Mouse (Mus musculus): Measurements from ENCODE around the gene Rasgrp2.

Gene Rasgrp2

DNA sequence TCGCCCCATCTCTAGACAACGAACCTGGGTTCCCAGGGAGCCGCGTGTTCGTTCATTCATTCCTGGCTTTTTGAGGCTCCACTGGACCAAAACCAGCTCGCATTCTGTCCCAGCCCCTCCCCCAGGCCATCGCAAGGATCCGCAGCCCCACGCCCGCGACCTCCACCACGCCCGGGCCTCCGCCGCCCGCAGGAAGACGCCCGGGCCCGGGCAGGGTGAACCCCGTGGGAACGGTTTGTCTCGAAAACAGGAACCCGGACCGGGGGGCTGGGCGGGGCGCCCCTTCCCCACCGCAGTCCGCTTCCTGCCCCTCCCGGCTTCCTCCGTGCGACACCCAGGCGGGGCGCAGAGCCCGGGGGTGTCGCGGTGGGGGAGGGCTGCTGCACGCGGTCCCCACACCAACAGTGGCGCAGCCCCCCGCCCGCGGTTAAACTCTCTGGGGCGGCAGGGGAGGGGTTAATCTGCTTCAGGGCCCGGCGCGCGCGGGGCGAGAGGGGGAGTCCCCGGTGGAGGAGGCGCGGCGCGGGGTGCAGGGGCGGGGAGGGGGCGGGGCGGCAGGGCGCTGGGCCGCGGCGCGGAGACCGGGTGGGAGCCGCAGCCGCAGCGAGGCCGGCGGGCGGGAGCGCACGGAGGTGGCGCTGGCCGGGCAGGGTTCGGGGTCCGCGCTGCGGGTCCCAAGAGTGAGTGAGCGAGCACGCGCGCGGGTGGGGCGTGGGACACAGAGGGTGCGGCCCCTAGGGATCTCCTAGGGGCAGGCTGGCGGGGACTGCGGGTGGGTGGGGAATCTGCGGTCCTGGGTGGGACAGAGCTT, at the start of gene Rasgrp2:
Gene Rasgrp2 (plus strand): TSS at position 56 of the 811 bp plus-strand sequence.
- DNase-seq (ENCODE audit: low read depth, low spot score) = no peak

DNA sequence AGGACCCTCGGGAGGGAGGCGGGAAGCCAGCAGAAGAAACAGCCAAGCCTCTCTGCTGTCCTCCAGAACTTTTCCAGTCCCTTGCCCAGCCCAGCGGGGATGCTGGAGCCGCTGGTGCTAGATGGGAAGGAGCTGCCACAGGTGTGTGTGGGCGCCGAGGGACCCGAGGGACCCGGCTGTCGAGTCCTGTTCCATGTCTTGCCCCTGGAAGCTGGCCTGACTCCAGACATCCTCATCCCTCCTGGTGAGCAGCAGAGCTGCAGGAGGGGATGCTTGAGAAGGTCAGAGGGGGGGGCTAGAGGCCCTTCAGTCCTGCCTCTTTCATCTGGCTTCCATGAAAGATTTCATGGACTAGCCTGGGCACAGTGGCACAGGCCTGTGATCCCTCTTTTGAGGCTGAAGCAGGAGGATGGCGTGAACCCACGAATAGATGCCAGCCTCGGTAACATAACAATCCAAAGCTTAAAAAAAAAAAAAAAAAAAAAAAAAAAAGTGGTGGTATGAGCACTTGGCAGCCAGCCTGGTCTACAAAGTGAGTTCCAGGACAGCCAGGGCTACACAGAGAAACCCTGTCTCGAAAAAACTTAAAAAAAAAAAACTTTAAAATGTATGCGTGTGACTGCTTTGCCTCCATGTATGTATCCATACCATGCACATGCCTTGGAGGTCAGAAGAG, 47.6 kb upstream of the Rasgrp2 start:
- DNase-seq (ENCODE audit: low read depth, low spot score) = no peak

DNA sequence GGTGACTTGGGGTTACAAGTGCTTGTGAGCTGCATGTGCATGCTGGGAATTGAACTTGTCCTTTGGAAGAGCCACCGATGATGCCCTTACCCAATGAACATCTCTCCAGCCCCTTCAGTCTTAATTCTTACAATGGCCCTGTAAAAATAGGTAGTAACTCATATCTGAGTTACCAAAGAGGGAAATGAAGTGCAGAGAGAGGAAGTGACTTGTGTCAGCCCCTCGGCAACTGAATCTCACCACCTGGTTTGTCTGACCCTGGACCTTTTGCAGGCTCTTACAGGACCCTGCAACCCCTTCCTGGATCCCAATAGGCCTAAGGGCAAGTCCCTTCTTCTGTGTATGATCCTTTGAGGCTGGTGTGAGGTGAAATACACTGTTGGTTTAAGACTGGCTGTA, 47.0 kb upstream of the Rasgrp2 start:
- DNase-seq (ENCODE audit: low read depth, low spot score) = no peak

DNA sequence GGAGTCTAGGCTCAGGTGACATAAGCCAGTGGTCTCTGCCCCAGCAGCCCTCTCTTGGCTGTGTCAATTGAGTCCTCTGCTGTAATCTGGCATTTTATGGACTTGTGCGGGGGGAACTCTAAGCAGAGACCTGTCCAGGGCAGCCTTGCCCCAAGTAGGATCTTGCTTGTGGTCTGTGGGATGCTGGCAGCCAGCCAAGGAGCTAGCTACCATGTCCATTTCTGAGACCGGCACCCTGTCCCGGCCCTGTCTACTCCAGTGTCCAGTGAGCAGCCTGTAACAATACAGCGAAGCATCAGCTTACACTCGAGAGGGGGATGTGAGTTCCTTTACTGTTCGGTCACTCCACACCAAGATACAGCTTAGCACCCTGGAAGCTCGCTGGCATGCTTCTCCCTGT, 45.1 kb upstream of the Rasgrp2 start:
- no peak for DNase-seq (ENCODE audit: low read depth, low spot score)

DNA sequence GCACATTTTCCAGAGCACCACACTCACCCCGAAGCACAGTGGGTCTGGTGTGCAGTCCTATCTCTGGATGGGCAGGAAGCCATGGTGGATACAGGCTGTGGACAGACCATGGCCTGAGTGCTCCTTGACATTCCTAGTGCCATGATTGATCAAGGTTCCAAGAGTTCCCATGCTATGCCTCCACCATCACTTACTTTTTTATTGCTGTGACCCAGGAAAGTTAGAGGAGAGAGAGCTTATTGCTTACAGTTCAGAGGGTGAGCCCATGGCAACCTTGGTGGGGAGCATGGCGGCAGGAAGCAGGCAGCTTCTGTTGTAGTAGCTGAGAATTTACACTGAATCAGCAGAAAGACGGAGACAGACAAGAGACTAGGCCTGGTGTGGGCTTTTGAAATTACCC, 37.8 kb upstream of the Rasgrp2 start:
- no peak for DNase-seq (ENCODE audit: low read depth, low spot score)

DNA sequence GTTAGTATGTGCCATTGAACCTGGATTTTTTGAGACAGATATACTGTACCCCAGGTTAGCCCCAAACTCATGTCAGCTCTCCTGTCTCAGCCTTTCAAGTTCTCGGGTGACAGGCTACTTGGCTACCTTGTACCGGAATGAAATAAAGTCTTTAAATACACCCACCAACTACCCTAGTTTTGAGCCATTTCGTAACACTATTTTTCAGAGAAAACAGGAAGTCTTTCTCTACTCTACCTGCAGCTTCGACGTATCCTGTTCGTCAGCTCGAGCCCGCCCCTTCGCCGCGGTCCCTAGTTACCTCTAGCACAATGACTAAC, 36.1 kb upstream of the Rasgrp2 start:
- no peak for DNase-seq (ENCODE audit: low read depth, low spot score)

DNA sequence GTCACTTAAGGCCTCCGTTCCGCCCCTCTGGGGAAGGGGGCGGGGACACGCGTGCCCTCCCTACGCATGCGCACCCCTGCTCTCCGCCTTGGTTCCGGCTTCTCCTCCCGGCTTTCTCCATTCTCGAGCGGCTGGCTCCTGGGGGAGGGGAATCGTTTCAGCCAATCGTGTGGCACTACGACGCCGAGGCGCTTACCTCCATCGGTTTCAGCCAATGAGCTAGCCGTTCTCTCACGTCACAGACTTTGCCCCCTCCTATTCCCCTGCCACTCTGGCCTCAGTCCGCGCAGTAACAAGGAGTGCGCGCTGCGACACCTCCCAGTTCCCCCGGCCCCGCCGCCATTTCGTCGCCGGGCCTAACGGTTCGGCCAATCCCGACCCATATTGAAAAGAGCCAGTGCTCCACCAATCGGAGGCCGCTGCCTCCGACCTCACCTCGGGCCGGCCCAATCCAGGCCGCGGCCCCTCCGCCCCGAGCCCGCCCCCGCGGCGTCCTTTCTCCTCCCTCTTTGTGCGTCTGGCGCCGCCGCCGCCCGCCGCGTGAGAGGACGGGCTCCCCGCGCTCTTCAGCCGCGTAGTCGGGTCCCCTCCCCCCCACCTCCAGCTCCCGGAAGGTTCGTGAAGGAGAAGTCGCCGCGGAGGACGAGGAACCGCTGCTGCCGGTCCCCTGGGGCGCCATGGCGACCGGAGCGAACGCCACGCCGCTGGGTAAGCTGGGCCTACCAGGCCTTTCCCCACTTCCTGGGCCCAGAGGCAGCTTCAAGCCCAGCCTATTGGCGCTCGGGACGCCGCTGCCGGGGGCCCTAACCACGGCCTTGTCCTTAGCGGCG, 35.5 kb upstream of the Rasgrp2 start, which contains the start of gene Sf1:
Gene Sf1 (plus strand): TSS at position 280 of the 830 bp plus-strand sequence.
- DNase-seq (ENCODE audit: low read depth, low spot score) = peak; percentile 100

DNA sequence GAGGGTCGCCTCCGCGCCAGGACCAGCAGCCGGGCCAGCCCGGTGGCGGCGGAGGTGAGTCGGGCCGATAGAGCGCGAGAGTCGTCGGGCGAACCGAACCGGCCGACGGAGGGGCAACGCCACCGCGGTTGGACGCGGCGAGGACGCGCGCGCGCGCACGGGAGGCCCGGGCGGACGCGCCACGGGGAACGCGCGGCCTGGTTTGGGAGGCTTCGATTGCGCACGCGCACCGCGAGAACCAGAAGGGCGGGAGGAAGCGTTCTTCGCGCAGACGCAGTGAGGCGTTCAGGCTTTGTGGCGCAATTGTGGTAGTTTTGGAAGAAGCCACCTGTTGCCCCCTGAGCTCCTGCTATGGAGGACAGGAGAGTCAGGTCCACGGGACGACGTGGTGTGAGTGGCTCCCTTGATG, 34.8 kb upstream of the Rasgrp2 start:
- DNase-seq (ENCODE audit: low read depth, low spot score) = peak; percentile 95

DNA sequence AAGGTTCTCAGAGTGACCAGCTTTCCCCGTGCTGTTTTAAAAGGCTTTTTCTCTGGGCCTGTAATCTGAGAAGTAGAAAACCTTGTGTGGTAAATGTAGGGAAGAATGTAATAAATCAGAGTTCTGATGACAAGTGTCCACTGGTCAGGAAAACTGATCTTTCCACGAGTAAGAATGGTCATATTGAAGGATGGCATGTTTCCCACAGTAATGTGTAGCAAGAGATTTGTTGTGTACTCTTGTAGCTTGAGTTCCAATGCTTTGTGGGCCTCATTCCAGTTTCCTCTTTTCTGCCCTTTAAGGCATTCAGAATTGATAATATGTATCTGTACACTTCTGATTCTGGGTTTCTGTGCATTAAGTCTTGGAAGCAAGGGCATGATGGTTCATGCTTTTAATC, 34.3 kb upstream of the Rasgrp2 start:
- DNase-seq (ENCODE audit: low read depth, low spot score) = no peak

DNA sequence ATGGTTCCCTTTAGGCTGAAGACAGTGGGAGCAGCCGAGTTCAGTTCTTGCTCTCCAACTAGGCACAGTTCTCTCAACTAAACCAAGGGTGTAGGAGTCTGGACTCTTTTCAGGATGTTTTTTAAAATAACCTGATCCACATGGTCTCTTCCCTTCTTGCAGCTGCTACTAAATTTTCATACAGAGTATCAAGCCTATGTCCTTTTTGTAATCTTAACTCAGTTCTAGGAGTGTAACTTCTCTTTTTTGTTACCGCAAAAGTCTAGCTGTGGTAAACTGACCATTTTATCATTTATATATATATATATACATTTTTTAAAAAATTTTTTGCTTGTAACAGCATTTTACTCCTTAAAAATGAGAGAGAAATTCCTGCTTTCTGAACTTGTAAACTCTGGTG, 29.0 kb upstream of the Rasgrp2 start:
- DNase-seq (ENCODE audit: low read depth, low spot score) = no peak

DNA sequence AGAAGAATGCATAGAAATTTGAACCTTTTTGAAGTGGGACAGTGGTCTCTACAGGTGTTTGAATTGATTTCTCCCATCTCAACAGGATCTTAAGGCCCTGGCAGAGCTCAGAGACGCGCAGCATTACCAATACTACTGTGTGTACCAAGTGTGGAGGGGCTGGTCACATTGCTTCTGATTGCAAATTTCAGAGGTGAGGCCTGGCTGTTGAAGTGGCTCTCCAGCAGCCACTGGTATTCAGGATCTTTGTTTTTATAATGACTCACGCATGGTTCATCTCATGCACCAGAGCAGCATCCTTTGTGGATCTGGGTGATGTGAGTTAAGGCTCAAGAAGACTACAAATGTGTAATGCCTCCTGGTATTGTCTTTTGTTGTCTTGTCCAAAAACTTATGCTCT, 26.7 kb upstream of the Rasgrp2 start:
- DNase-seq (ENCODE audit: low read depth, low spot score) = no peak

DNA sequence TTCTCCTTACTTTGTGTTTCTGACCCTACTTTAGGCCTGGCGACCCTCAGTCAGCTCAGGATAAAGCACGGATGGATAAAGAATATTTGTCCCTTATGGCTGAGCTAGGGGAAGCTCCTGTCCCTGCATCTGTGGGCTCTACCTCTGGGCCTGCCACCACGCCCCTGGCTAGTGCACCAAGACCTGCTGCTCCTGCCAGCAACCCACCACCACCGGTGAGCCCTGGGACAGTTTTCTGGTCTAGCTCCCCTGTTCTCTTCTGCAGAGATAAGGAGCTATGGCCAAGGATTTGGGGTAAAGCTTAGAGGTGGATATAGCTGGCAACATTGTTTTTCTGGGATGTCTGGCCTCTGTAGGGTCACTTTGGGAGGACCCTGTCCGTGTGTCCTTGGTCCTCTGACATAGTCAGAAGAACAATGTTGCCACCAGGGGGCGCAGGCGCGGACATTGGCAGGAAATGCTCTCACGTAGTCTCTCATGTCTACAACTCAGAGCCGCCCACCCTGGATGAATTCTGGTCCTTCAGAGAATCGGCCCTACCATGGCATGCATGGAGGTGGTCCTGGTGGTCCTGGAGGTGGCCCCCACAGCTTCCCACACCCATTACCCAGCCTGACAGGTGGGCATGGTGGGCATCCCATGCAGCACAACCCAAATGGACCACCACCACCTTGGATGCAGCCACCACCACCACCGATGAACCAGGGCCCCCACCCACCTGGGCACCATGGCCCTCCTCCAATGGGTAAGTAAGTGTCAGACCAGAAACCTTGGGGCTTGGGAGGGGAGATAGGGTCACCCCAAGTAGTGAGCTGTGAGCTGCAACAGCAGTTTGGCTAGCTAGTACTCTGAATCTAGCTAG, 25.4 kb upstream of the Rasgrp2 start:
- DNase-seq (ENCODE audit: low read depth, low spot score) = peak; percentile 84

DNA sequence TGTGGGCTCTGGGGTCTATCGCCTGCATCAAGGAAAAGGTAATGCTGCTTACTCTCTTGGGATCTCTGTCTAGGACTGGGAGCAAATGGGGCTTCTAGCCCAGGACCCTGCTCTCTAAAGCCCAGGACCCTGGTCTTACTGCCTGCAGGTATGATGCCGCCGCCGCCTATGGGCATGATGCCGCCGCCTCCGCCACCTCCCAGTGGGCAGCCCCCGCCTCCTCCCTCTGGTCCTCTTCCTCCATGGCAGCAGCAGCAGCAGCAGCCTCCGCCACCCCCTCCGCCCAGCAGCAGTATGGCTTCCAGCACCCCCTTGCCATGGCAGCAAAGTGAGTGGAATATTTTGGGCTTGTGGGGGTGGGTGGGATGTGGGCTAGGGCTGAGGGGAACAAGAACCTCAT, 24.6 kb upstream of the Rasgrp2 start:
- DNase-seq (ENCODE audit: low read depth, low spot score) = no peak

DNA sequence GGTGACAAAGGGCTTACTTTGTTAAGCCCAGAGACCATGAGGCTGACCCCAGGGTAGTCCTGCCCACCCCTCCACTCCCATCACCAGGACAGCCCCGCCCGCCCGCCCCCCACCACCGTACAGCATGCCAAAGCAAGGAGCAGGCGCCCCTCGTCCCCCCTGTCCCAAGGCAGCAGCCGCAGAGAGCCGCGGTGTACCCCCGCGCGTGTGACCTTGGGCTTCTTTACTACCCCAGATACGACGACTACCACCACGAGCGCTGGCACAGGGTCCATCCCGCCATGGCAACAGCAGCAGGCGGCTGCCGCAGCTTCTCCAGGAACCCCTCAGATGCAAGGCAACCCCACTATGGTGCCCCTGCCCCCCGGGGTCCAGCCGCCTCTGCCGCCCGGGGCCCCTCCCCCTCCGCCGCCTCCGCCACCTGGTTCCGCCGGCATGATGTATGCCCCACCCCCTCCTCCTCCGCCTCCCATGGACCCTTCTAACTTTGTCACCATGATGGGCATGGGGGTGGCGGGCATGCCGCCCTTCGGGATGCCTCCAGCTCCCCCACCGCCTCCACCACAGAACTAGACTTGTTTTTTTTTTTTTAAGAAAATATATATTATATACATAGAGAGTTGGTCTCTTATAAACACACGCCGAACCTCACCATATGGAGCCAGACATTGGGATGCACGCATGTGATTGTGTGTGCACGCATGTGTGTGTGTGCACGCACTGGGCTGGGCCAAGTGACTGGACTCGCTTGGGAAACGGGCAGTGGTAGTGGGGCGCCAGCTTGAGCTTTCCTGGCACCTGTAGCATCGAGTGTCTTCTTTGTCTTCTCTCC, 23.5 kb upstream of the Rasgrp2 start:
- DNase-seq (ENCODE audit: low read depth, low spot score) = no peak

DNA sequence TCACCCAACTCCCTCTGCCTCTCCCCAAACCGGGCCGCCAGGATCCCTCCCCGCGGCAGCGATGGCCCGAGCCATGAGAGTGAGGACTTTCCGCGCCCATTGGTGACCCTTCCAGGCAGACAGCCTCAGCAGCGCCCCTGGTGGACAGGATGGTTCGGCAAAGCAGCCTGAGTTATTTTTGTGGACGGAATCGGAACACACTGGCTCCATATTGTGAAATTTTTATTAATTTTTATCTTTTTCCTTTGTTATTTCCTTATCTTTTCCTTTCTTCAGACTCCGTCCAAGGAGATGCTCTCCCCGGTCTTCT, 22.9 kb upstream of the Rasgrp2 start:
- peak; percentile 80 for DNase-seq (ENCODE audit: low read depth, low spot score)

DNA sequence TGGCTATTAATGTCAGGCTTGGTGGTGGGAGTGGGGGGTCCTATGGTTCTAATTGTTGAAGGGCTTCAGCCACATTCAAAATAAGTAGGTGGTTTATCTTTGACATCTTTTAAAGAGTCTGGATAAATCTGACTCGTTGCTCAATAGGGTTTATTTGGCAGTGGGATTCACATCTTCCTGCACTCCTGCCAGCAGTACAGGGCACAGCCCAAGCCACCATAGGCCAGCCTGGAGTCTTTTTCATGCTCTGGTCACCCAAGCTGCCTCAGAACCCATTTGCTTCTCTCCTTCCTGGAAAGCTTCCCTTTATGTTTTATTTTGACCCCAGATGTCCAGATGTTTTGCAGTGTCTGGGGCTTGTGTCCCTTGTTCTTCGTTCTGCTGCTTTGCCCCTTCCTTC, 22.5 kb upstream of the Rasgrp2 start:
- DNase-seq (ENCODE audit: low read depth, low spot score) = no peak

DNA sequence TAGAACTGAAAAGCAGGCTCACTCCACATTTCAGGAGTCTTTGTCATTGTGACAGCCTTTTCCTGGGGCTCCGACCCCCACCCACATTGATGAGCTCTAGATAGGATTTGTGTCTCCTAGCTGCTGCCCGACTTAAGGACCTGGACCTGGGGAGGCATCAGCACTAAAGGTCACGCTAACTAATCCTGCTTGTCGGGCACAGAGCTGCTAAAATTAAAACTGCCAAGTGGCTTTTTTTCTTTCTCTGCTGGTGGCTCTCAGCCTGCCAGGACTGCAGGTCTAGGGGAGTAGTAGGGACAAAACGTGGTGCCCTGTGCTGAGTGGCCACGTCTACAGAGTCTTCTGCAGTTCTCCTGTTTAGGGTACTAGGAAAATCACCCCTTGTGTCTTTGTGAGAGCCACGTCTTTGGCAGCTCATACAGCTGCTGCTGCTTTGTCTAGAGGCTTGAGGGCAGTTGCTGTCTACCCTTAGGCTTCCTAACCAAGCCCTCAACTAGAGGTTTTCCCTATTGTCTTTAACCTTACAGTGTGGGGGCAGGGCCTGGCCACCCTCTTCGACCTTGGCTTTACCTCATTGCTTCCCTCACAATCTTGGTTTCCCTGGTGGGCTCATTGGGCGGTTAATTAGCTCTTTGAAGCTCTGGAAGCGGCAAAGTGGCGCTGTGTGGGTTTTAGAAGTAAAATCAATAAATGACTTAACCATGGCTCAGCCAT, 21.7 kb upstream of the Rasgrp2 start:
- DNase-seq (ENCODE audit: low read depth, low spot score) = peak; percentile 53

DNA sequence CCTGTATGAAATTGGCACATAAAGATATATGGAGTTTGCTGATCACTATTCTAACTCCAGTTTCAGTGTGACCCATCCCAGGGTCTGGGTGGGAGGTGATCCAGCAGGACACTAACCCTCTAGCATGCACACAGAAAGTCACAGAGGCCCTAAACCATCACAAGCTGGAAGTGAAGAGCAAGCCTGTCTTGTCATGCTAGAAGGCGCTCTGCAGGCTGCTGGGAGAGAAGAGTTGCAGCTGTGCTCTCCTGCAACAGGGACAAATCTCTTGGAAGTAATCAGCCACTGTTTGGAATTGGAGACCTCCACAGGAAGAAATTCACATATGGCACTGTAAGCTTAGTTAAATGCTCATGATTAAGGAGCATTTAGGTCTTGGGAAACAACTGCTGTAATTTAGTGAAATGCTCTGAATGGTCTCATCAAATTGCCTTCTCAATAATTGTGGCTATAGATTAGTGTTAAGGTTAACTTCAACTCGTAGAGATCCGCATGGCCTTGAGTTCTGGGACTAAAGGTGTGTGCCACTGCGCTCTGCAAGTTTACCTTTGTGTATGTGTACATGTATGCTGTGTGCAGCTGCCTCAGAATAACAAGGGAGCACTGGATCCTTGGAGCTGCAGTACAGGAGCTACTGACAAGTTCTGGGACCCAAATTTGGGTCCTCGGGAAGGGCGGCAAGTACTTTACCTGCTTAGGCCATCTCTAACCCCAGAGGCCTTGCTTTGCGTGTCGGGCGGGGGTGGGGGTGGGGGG, 18.6 kb upstream of the Rasgrp2 start:
- DNase-seq (ENCODE audit: low read depth, low spot score) = no peak

DNA sequence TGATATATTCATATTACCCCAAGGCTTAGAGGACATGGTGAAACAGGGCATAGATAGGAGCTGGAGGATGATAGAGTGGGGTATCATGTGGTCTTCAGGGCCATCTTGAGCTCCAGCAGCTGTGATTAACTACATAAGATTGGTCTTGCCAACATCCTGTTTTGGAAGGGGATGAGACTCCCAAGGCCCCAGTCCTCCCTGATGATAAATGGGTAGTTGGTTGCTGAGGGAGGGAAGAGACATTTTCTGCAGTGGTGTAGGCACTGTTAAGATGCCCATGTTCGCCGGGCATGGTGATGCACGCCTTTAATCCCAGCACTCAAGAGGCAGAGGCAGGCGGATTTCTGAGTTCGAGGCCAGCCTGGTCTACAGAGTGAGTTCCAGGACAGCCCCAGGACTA, 17.9 kb upstream of the Rasgrp2 start:
- DNase-seq (ENCODE audit: low read depth, low spot score) = no peak
